9 mouse cellular contexts compared by ENCODE assay signal in the genomic region with DNA sequence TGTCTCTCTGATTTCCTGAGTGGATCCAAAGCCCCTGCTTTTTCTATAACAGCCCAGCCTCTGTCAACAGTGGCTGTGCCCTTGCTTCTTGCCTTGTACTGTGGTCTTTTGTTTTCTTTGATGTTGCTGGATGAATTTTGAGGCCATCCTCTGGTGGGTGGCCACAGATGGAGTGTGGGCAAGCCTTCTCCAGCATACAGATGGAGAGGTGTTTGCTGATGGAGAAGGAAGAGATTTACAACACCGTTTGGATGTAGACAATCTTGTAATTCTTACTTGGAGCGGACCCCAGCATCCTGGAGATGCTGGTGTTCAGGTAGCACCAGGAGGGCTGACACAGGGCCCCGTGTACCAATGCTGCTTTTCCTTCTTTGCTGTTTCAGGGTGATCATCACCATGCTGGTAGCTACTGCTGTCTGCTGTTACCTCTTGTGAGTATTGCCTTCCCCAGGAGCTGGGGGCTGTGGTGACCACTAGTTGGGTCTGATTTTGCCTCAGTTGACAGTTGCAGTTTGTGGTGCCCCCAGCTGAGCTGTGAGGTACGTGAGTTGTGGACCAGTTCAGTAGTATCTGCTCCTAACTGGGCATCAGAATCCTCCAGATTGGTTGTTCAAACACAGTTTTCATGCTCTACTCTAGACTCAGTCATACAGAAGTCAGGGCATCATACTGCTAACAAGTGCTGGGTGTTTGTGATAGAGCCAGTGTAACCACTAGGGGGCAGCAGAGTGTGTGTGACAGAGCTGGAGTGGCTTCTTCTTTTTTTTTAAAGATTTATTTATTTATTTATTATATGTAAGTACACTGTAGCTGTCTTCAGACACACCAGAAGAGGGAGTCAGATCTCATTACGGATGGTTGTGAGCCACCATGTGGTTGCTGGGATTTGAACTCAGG. TPM values are rescaled to one million over a fixed set of nuclear protein-coding genes. Genes with fewer than 3 reads are reported as not detected.
DNase-seq lines count a peak whose midpoint lies in the region; ATAC-seq and TF ChIP-seq lines count a peak whose summit lies in the region.
"Had no signal": no experiment of that assay in that cellular context is flagged by ENCODE, and none has a peak within 500 bp of the region (broad histone marks: within the 10 kb centered on the region; RNA-seq: fewer than 3 reads in every experiment).

No protein-coding gene starts in this region.

- no peaks in the 10 kb centered on the region for H3K9me3 ChIP-seq in limb, embryonic 14.5 days (ENCODE audit: control insufficient read depth, low read length)
- H3K9me3 ChIP-seq in neural tube, embryonic 11.5 days (ENCODE audit: control insufficient read depth, low read length), result no peaks in the 10 kb centered on the region
- H3K9me3 ChIP-seq: embryonic facial prominence, embryonic 13.5 days had no signal

- no peak overlapping the region for H3K4me2 ChIP-seq in limb, embryonic 14.5 days (replicated peaks; ENCODE audit: low read depth, low read length, severe bottlenecking)
- no peak overlapping the region for H3K4me2 ChIP-seq in neural tube, embryonic 11.5 days (ENCODE audit: low read depth)

- peak; percentile 21 for DNase-seq in urinary bladder, adult 2 months (ENCODE audit: low spot score)
- DNase-seq in urinary bladder, postnatal 10 days (ENCODE audit: low spot score), result no peak
- DNase-seq in cerebellum, adult 8-10 months, result peak; percentile 84
- DNase-seq in induced T-regulatory cell, adult 2 months (ENCODE audit: low read depth), result peak; percentile 88
- peak; percentile 83 for DNase-seq in limb, embryonic 14.5 days (ENCODE audit: low spot score)
- DNase-seq in neural tube, embryonic 11.5 days (ENCODE audit: low spot score), result peak; percentile 65
- DNase-seq in testis, postnatal 10 days (ENCODE audit: low spot score), result peak; percentile 86

- H3K36me3 ChIP-seq in limb, embryonic 14.5 days (ENCODE audit: control insufficient read depth, insufficient read depth, low read length), result peaks cover under 1% of the 10 kb centered on the region; the same call in 1 of the 2 replicates
- H3K36me3 ChIP-seq in neural tube, embryonic 11.5 days (ENCODE audit: control insufficient read depth, insufficient read depth, low read length), result no peaks in the 10 kb centered on the region
- H3K36me3 ChIP-seq: embryonic facial prominence, embryonic 13.5 days had no signal

- TF ChIP-seq POLR2A in limb, embryonic 14.5 days (IDR thresholded peaks at IDR 0.05; ENCODE audit: borderline replicate concordance, extremely low read depth, insufficient read depth, insufficient read length), result no peak

- H3K27me3 ChIP-seq in limb, embryonic 14.5 days (ENCODE audit: control insufficient read depth, insufficient read depth, low read length), result no peaks in the 10 kb centered on the region
- no peaks in the 10 kb centered on the region for H3K27me3 ChIP-seq in neural tube, embryonic 11.5 days (ENCODE audit: control insufficient read depth, insufficient read depth, low read length)
- H3K27me3 ChIP-seq: embryonic facial prominence, embryonic 13.5 days had no signal

- no peak overlapping the region for H3K4me3 ChIP-seq in limb, embryonic 14.5 days (replicated peaks; ENCODE audit: low read length)
- no peak overlapping the region for H3K4me3 ChIP-seq in neural tube, embryonic 11.5 days (ENCODE audit: low read depth, low read length)
- H3K4me3 ChIP-seq: embryonic facial prominence, embryonic 13.5 days had no signal

- 0 out of 2 replicates have a peak, but pooled peaks have one; percentile 14 for ATAC-seq in frontal cortex, adult (ENCODE audit: low TSS enrichment)
- ATAC-seq in limb, embryonic 14.5 days (ENCODE audit: low FRiP score, low read depth), result no peak
- no peak for ATAC-seq in neural tube, embryonic 11.5 days (ENCODE audit: insufficient read depth, low FRiP score, low TSS enrichment)

- peaks cover 18% of the 10 kb centered on the region for H3K4me1 ChIP-seq in limb, embryonic 14.5 days (ENCODE audit: control insufficient read depth, insufficient read depth, low read length)
- H3K4me1 ChIP-seq in neural tube, embryonic 11.5 days (ENCODE audit: control insufficient read depth, insufficient read depth, low read length), result peaks cover 7% of the 10 kb centered on the region

- no peak overlapping the region for H3K27ac ChIP-seq in limb, embryonic 14.5 days (replicated peaks; ENCODE audit: low read depth, low read length)
- no peak overlapping the region for H3K27ac ChIP-seq in neural tube, embryonic 11.5 days (ENCODE audit: low read depth, low read length)
- H3K27ac ChIP-seq: embryonic facial prominence, embryonic 13.5 days had no signal

- 66% methylated on average over 4 of the region's 5 CpGs for WGBS in limb, embryonic 14.5 days
- 77% methylated on average over 4 of the region's 5 CpGs for WGBS in neural tube, embryonic 11.5 days

- H3K9ac ChIP-seq in limb, embryonic 14.5 days (ENCODE audit: low read depth, low read length, severe bottlenecking), result no peak overlapping the region
- no peak overlapping the region for H3K9ac ChIP-seq in neural tube, embryonic 11.5 days (ENCODE audit: low read length)

RNA-seq across cellular contexts. Expression of a gene that starts 1.7 kb away (rescaled TPM):
- 50.0 and 56.9 TPM in 2 replicates for polyA plus RNA-seq in urinary bladder, adult 2 months (2012; rRNA removed)
- 11.0 and 13.1 TPM in 2 replicates for polyA plus RNA-seq in limb, embryonic 14.5 days (2012; rRNA removed)
- 7.8 and 8.7 TPM in 2 replicates for polyA plus RNA-seq in limb, embryonic 14.5 days (2014; fragmentation: Nextera tagmentation; extraction: Ambion mirVana)
- 59.7 and 70.8 TPM in 2 replicates for polyA plus RNA-seq in neural tube, embryonic 11.5 days (2014; fragmentation: Nextera tagmentation; extraction: Ambion mirVana)

RNA-seq across cellular contexts. Expression of a gene that starts 15.5 kb away (rescaled TPM):
- 12.3 and 13.4 TPM in 2 replicates for polyA plus RNA-seq in urinary bladder, adult 2 months (2012; rRNA removed)
- polyA plus RNA-seq in limb, embryonic 14.5 days (2012; rRNA removed), result 17.6 and 18.4 TPM in 2 replicates
- polyA plus RNA-seq in limb, embryonic 14.5 days (2014; fragmentation: Nextera tagmentation; extraction: Ambion mirVana), result 5.9 and 6.7 TPM in 2 replicates
- polyA plus RNA-seq in neural tube, embryonic 11.5 days (2014; fragmentation: Nextera tagmentation; extraction: Ambion mirVana), result 15.7 and 18.7 TPM in 2 replicates

RNA-seq across cellular contexts. Expression of a gene that starts 33.5 kb away (rescaled TPM):
- polyA plus RNA-seq in urinary bladder, adult 2 months (2012; rRNA removed), result 374 and 453 TPM in 2 replicates
- polyA plus RNA-seq in limb, embryonic 14.5 days (2012; rRNA removed), result 15.2 and 19.7 TPM in 2 replicates
- polyA plus RNA-seq in limb, embryonic 14.5 days (2014; fragmentation: Nextera tagmentation; extraction: Ambion mirVana), result 16.1 and 21.3 TPM in 2 replicates
- polyA plus RNA-seq in neural tube, embryonic 11.5 days (2014; fragmentation: Nextera tagmentation; extraction: Ambion mirVana), result 1.6 and 2.8 TPM in 2 replicates

RNA-seq across cellular contexts. Expression of a gene that starts 50.3 kb away (rescaled TPM):
- 0.47 and 0.56 TPM in 2 replicates for polyA plus RNA-seq in urinary bladder, adult 2 months (2012; rRNA removed)
- polyA plus RNA-seq in limb, embryonic 14.5 days (2012; rRNA removed), result 0.78 TPM in 1 of 2 replicates, not detected in the other
- polyA plus RNA-seq in limb, embryonic 14.5 days (2014; fragmentation: Nextera tagmentation; extraction: Ambion mirVana), result 0.94 TPM in 1 of 2 replicates, not detected in the other
- not detected in 2 replicates for polyA plus RNA-seq in neural tube, embryonic 11.5 days (2014; fragmentation: Nextera tagmentation; extraction: Ambion mirVana)
- polyA plus RNA-seq: embryonic facial prominence, embryonic 13.5 days had no signal

RNA-seq across cellular contexts. Expression of a gene that starts 54.6 kb away (rescaled TPM):
- 45.0 and 45.4 TPM in 2 replicates for polyA plus RNA-seq in urinary bladder, adult 2 months (2012; rRNA removed)
- polyA plus RNA-seq in limb, embryonic 14.5 days (2012; rRNA removed), result 35.2 and 55.3 TPM in 2 replicates
- polyA plus RNA-seq in limb, embryonic 14.5 days (2014; fragmentation: Nextera tagmentation; extraction: Ambion mirVana), result 23.3 and 25.7 TPM in 2 replicates
- polyA plus RNA-seq in neural tube, embryonic 11.5 days (2014; fragmentation: Nextera tagmentation; extraction: Ambion mirVana), result 39.8 and 47.5 TPM in 2 replicates

Comparison
In these comparisons a context has a peak if more than half of its experiments do, and no peak if none do; other contexts are left out.
1. RNA of a gene that starts 33.5 kb away (polyA plus RNA-seq): 374 to 453 TPM in urinary bladder, adult 2 months; 15.2 to 21.3 TPM in limb, embryonic 14.5 days and 1.6 to 2.8 TPM in neural tube, embryonic 11.5 days; every median in the first group is over 10 times any median in the second.